Mouse (Mus musculus) stomach, postnatal 0 days (tissue): ENCODE results near the gene Bysl.

Experiments
- CTCF ChIP-seq: IDR thresholded peaks from 2 replicates; pipeline ENCODE4 v1.5.1; 2016; ENCODE audit warnings: antibody characterized with exemption, low read depth, mild to moderate bottlenecking, moderate library complexity
- EP300 ChIP-seq: optimal IDR thresholded peaks from 2 replicates; pipeline ENCODE3; 2016; ENCODE audit warnings: antibody characterized with exemption

DNA sequence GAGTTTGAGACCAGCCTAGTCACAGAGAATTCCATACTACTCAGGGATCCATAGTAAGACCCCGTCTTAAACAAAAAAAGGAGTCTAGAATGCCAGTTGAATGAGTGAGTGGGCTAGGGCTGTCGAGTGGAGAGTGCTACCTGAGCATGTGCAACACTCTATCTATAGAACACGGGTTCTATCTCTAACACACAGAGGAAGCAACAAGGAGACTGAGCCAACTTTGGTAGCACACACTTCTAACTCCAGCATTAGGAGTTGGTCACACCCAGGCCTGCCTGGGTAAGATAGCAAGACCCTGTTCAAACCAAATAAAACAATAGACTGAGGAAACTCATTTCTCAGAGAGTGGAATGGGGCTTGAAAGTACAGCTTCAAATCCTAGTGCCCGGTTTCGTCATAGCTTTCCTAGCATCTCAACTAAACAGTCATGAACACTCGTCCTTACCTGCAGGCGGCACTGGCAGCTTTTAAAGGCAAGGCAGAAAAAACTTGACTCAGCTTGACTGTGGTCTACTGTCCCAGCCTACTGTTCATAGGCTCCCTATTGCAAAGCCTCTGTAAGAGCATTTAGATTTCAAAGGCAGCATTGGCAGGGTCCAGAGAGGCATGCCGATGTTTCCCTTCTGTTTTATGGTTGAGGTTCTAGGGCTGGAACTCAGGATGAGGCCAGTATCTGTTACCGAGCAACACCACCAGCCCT is 6.5 kb upstream of the Bysl start:
- TF ChIP-seq CTCF (no peak), EP300 (no peak)
